Comparison of ENCODE assay signal across 16 mouse cellular contexts in genomic region chr5:27184963-27185362, GRCm38 (mm10).
"Had no signal": no experiment of that assay in that cellular context is flagged by ENCODE, and none has a peak within 500 bp of the region (broad histone marks: within the 10 kb centered on the region; RNA-seq: fewer than 3 reads in every experiment).

No protein-coding gene starts in this region.

- H3K4me2 ChIP-seq: lung, embryonic 14.5 days; midbrain, embryonic 11.5 days; midbrain, embryonic 13.5 days; midbrain, embryonic 15.5 days; neural tube, embryonic 12.5 days; stomach, embryonic 15.5 days had no signal

- H3K4me3 ChIP-seq: megakaryocyte, embryonic 14.5 days; midbrain, embryonic 13.5 days; midbrain, embryonic 15.5 days; neural tube, embryonic 12.5 days; stomach, embryonic 15.5 days had no signal

- DNase-seq: lung, adult 18-20 months; lung, embryonic 14.5 days; lung, postnatal 10 days; lung, postnatal 4 days; right cerebral cortex, postnatal 14 days; right cerebral cortex, postnatal 4 days; thymus, adult 2 months; thymus, postnatal 25 days; thymus, postnatal 4 days had no signal

- H3K36me3 ChIP-seq: midbrain, embryonic 13.5 days; midbrain, embryonic 15.5 days; neural tube, embryonic 12.5 days; stomach, embryonic 15.5 days had no signal

- H3K4me1 ChIP-seq: megakaryocyte, embryonic 14.5 days; midbrain, embryonic 13.5 days; midbrain, embryonic 15.5 days; neural tube, embryonic 12.5 days; stomach, embryonic 15.5 days had no signal

- ATAC-seq: midbrain, embryonic 13.5 days; midbrain, embryonic 15.5 days had no signal

- H3K27ac ChIP-seq: midbrain, embryonic 13.5 days; midbrain, embryonic 15.5 days; neural tube, embryonic 12.5 days; stomach, embryonic 15.5 days; stomach, postnatal 0 days had no signal

- H3K9ac ChIP-seq: lung, embryonic 14.5 days; midbrain, embryonic 13.5 days; midbrain, embryonic 15.5 days; neural tube, embryonic 12.5 days; stomach, embryonic 15.5 days had no signal

- H3K9me3 ChIP-seq: megakaryocyte, embryonic 14.5 days; midbrain, embryonic 13.5 days; midbrain, embryonic 15.5 days; neural tube, embryonic 12.5 days; stomach, embryonic 15.5 days had no signal

- H3K27me3 ChIP-seq: megakaryocyte, embryonic 14.5 days; midbrain, embryonic 13.5 days; midbrain, embryonic 15.5 days; neural tube, embryonic 12.5 days; stomach, embryonic 15.5 days had no signal
